Mouse (Mus musculus) heart, postnatal 10 days (tissue): ENCODE data around the gene Plek2. TPM values are rescaled to one million over a fixed set of nuclear protein-coding genes. Genes with fewer than 3 reads are reported as not detected.

Experiments
- total RNA-seq, 2 experiments: library from RNA; stranded (reverse); gene quantifications; 2 replicates each; pipeline ENCODE4 v1.2.3; 2021

Gene Plek2
- total RNA-seq, 2 experiments from 2014 or later: 0.32 to 0.86 TPM

Other genes with a start within 250 kb of the Plek2 start
- gene Fam71d, start 215.4 kb downstream of the Plek2 start, total RNA-seq: under 1 TPM in 1 of 2 experiments, not detected in 1; 0.26 TPM
- 10 to 100 TPM; 16.0 to 16.5 TPM for gene Mpp5, start 158.1 kb downstream of the Plek2 start, total RNA-seq
- gene Atp6v1d, start 45.3 kb downstream of the Plek2 start, total RNA-seq: 100 to 1,000 TPM in 1 of 2 experiments, 10 to 100 TPM in 1; 91.3 to 101 TPM
- gene Eif2s1, start 45.1 kb downstream of the Plek2 start, total RNA-seq: 10 to 100 TPM; 61.8 to 64.2 TPM
- gene Tmem229b, start 100.7 kb upstream of the Plek2 start, total RNA-seq: 1 to 10 TPM; 3.4 to 6.7 TPM
- 10 to 100 TPM in 1 of 2 experiments, 1 to 10 TPM in 1; 6.7 to 19.2 TPM for gene Plekhh1, start 122.2 kb upstream of the Plek2 start, total RNA-seq
- 1 to 10 TPM; 3.3 to 5.4 TPM for gene Pigh, start 182.7 kb upstream of the Plek2 start, total RNA-seq
- not detected for gene Arg2, start 223.8 kb upstream of the Plek2 start, total RNA-seq